Mouse (Mus musculus): ENCODE data around the gene Prr13. TPM values are rescaled to one million over a fixed set of nuclear protein-coding genes. Genes with fewer than 3 reads are reported as not detected.

The Prr13 gene
- polyA plus RNA-seq, 1 experiment: 127 TPM

DNA sequence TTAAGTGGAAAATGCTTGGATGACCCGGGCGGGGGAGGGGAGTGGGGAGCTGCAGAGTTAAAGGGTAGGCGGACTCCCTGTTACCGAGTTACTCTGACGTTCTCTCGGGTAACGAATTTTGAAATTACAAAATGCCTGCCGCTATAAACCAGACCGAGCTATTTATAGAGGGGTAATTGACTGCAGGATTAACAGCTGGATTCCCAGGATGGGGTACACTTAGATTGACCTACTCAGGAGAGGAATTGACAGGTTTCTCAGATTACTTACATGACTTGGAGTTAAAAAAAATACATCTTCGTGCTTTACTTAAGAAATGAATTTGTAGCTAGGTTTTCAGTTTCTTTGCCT is 12.4 kb downstream of the Prr13 start:
- TF ChIP-seq CTCF (IDR thresholded peaks at IDR 0.05; ENCODE audit: borderline replicate concordance, insufficient read depth, low read length): no peak
- no peak for TF ChIP-seq POLR2A (IDR thresholded peaks at IDR 0.05; ENCODE audit: low read depth, low read length)
- H3K27ac ChIP-seq (ENCODE audit: insufficient read depth, low read length): no peak overlapping the region
- H3K4me1 ChIP-seq (ENCODE audit: control insufficient read depth, insufficient read depth, low read length): peaks cover 5% of the 10 kb centered on the region
- peak overlapping the region; percentile 98 for H3K4me3 ChIP-seq (ENCODE audit: insufficient read depth, low read length)

DNA sequence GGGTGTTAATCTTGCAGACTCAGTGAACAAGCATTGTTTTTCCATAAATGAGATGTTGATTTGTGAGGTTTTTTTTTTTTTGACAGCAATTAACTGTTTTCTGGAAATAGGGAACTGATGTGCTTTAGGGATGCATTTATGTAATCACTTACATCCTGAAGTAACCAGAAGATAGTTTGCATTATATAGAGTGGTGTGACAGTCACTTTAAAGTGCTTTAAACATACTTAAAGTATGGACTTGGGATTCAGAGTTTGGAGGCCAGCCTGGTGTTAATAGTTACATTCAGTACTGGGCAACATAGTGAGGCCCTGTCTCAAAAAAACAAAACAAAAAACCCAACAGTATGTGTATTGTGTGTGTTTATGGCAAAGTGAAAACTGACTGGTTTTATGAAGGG is 12.9 kb downstream of the Prr13 start:
- Histone ChIP-seq H3K27ac (ENCODE audit: insufficient read depth, low read length) (no peak overlapping the region), H3K4me1 (ENCODE audit: control insufficient read depth, insufficient read depth, low read length) (peaks cover 5% of the 10 kb centered on the region), H3K4me3 (ENCODE audit: insufficient read depth, low read length) (peak overlapping the region; percentile 98)
- TF ChIP-seq POLR2A (IDR thresholded peaks at IDR 0.05; ENCODE audit: low read depth, low read length): no peak
- TF ChIP-seq CTCF (IDR thresholded peaks at IDR 0.05; ENCODE audit: borderline replicate concordance, insufficient read depth, low read length): no peak

DNA sequence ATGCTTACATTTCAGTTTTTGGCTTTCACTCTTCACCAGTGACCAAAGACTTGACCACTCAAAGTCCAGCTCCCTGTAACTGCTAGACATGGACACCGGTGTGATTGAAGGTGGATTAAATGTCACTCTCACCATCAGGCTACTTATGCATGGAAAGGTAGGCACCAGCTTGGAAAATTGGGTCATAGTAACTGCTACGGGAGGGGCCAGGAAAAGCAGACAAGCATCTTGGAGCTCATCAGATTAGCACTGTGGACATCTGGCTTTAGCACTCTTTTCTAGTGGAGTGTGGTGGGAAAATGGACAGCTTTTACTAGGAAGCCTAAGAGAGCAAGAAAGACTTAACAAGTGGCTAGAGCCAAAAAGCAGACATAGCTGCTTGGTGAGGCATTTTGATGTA is 14.4 kb downstream of the Prr13 start:
- Histone ChIP-seq H3K4me1 (ENCODE audit: control insufficient read depth, insufficient read depth, low read length) (peaks cover 5% of the 10 kb centered on the region), H3K27ac (ENCODE audit: insufficient read depth, low read length) (no peak overlapping the region), H3K4me3 (ENCODE audit: insufficient read depth, low read length) (peak overlapping the region; percentile 21; the same call in 1 of the 2 replicates)
- no peak for TF ChIP-seq CTCF (IDR thresholded peaks at IDR 0.05; ENCODE audit: borderline replicate concordance, insufficient read depth, low read length)
- no peak for TF ChIP-seq POLR2A (IDR thresholded peaks at IDR 0.05; ENCODE audit: low read depth, low read length)

DNA sequence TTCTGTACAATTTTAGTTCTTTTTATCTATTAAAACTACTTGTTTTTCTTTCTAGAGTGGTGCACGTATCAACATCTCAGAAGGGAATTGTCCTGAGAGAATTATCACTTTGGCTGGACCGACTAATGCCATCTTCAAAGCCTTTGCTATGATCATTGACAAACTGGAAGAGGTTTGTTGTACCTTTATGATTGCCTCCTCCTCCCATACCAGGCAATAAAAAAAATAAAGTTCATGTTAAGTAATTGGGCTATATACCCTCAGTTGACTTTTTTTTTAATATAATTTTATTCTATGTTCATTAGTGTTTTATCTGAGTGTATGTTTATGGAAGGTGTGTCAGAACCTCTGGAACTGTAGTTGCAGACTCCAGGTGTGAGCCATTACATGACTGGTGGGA is 15.7 kb downstream of the Prr13 start:
- TF ChIP-seq CTCF (IDR thresholded peaks at IDR 0.05; ENCODE audit: borderline replicate concordance, insufficient read depth, low read length) (no peak), POLR2A (IDR thresholded peaks at IDR 0.05; ENCODE audit: low read depth, low read length) (no peak)

DNA sequence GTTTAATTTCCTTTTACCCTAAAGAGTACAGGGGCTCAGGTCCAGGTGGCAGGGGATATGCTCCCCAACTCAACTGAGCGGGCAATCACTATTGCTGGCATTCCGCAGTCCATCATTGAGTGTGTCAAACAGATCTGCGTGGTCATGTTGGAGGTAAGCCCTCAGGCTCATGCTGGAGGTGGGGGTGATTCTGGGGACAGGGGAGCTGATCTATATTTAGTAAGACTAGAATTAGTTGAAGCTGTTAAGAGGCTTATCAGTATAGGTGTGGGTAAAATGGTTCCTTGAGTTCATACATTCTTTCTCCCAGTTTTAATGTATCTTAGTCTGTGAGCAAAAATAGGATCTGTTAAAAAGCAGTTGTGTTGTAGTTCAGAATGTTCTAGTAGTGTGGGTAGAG is 24.3 kb downstream of the Prr13 start:
- TF ChIP-seq CTCF (IDR thresholded peaks at IDR 0.05; ENCODE audit: borderline replicate concordance, insufficient read depth, low read length): no peak
- TF ChIP-seq POLR2A (IDR thresholded peaks at IDR 0.05; ENCODE audit: low read depth, low read length): no peak
- H3K4me1 ChIP-seq (ENCODE audit: control insufficient read depth, insufficient read depth, low read length): no peaks in the 10 kb centered on the region
- no peak overlapping the region for H3K27ac ChIP-seq (ENCODE audit: insufficient read depth, low read length)

More for the DNA sequence above, 15.7 kb downstream of the Prr13 start:
- Histone ChIP-seq H3K4me3 (ENCODE audit: insufficient read depth, low read length) (no peak overlapping the region), H3K4me1 (ENCODE audit: control insufficient read depth, insufficient read depth, low read length) (peaks cover 5% of the 10 kb centered on the region), H3K27ac (ENCODE audit: insufficient read depth, low read length) (no peak overlapping the region)

DNA sequence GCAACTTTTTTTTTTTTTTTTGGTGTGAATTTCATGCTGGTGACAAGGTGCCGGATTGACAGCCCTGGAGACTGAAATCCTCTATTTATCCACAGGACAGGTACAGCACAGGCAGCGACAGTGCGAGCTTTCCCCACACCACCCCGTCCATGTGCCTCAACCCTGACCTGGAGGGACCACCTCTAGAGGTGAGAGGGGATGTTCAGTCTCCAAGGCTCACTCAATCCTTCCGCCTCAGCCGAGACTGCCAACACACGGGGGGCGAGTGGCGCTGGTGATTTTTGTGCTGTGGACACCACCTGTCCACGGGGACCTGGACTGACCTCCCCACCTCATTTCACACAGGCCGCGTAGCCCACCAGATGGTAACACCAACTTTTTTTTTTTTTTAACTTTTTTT is 27.0 kb downstream of the Prr13 start:
- TF ChIP-seq POLR2A (IDR thresholded peaks at IDR 0.05; ENCODE audit: low read depth, low read length) (no peak), CTCF (IDR thresholded peaks at IDR 0.05; ENCODE audit: borderline replicate concordance, insufficient read depth, low read length) (no peak)
- Histone ChIP-seq H3K4me1 (ENCODE audit: control insufficient read depth, insufficient read depth, low read length) (no peaks in the 10 kb centered on the region), H3K27ac (ENCODE audit: insufficient read depth, low read length) (no peak overlapping the region), H3K4me3 (ENCODE audit: insufficient read depth, low read length) (no peak overlapping the region)

More for the DNA sequence above, 24.3 kb downstream of the Prr13 start:
- H3K4me3 ChIP-seq (ENCODE audit: insufficient read depth, low read length): no peak overlapping the region

DNA sequence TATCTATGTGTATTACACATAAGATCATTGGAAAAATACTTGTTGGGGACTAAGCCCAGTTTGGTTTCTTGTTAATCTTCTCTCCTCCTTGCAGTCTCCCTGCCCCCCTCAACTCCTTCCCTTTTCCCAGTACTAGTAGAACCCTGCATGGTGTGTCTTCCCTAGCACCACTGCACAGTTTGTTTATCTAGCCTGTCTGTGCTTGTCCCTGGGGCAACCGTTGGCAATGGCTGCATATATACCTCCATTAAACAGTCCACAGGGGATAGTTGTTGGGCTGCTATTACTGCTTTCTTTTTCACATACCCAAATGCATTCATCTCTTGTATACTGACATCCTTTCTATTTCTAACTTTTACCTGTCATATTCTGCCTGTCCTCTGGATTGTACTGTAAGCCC is 28.8 kb downstream of the Prr13 start:
- TF ChIP-seq CTCF (IDR thresholded peaks at IDR 0.05; ENCODE audit: borderline replicate concordance, insufficient read depth, low read length) (no peak), POLR2A (IDR thresholded peaks at IDR 0.05; ENCODE audit: low read depth, low read length) (no peak)
- Histone ChIP-seq H3K4me1 (ENCODE audit: control insufficient read depth, insufficient read depth, low read length) (no peaks in the 10 kb centered on the region), H3K27ac (ENCODE audit: insufficient read depth, low read length) (no peak overlapping the region), H3K4me3 (ENCODE audit: insufficient read depth, low read length) (no peak overlapping the region)

DNA sequence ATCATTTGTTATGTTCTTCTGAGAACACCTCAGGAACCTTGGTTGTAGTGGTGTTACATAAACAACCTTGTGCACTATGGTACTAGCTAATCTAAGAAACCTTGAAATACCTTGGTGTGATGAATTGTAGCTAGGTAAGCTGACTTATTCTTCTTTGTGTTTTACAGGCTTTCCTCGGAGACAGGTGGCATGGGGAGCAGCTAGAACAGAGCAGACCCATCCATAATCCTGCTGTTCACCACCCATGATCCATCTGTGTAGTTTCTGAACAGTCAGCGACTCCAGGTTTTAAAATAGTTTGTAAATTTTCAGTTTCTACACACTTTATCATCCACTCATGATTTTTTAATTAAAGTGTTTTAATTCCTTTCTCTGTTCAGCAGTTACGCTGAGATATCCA is 39.5 kb downstream of the Prr13 start:
- Histone ChIP-seq H3K4me1 (ENCODE audit: control insufficient read depth, insufficient read depth, low read length) (no peaks in the 10 kb centered on the region), H3K27ac (ENCODE audit: insufficient read depth, low read length) (no peak overlapping the region), H3K4me3 (ENCODE audit: insufficient read depth, low read length) (no peak overlapping the region)
- TF ChIP-seq POLR2A (IDR thresholded peaks at IDR 0.05; ENCODE audit: low read depth, low read length): no peak
- TF ChIP-seq CTCF (IDR thresholded peaks at IDR 0.05; ENCODE audit: borderline replicate concordance, insufficient read depth, low read length): no peak

DNA sequence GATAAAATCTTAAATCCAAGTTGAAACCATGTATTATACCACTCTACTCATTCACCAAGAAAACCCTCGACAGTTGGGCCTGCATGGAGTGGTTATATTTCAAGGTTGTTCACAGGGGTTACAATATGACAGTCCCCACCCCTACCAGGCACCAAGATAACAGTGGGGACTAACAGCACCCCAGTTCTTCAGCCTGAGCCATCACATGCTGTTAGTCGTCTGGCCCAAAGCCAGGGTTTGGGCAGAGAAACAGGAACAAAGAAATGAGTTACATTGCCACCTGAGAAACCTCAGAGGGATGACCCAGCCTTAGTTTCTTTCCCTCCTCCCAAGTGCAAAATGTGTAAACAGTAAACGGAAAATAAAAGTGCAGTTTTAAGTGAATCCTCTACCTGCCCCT is 40.5 kb downstream of the Prr13 start:
- no peak for TF ChIP-seq POLR2A (IDR thresholded peaks at IDR 0.05; ENCODE audit: low read depth, low read length)
- no peak for TF ChIP-seq CTCF (IDR thresholded peaks at IDR 0.05; ENCODE audit: borderline replicate concordance, insufficient read depth, low read length)
- Histone ChIP-seq H3K4me1 (ENCODE audit: control insufficient read depth, insufficient read depth, low read length) (no peaks in the 10 kb centered on the region), H3K4me3 (ENCODE audit: insufficient read depth, low read length) (no peak overlapping the region), H3K27ac (ENCODE audit: insufficient read depth, low read length) (no peak overlapping the region)

DNA sequence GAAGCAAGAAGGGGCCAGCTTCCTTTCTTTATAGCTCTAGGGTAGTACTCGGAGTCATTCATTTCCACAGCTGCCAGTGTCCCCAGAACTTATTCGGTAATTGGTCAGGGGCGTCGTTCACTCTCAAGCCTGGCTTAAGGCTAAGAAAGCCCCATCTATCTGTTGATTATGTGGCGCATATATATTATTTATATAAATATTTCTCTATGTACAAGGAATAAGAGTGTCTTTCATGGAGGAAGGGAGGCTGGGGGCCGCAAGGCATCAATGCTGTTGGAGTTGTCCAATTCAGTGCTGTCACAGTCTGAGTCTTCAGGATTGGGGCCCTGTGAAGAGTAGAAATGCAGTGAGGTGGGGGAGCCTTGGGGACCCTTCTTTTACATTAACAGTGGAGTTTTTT is 41.0 kb downstream of the Prr13 start:
- no peaks in the 10 kb centered on the region for H3K4me1 ChIP-seq (ENCODE audit: control insufficient read depth, insufficient read depth, low read length)
- no peak overlapping the region for H3K4me3 ChIP-seq (ENCODE audit: insufficient read depth, low read length)
- H3K27ac ChIP-seq (ENCODE audit: insufficient read depth, low read length): no peak overlapping the region
- TF ChIP-seq POLR2A (IDR thresholded peaks at IDR 0.05; ENCODE audit: low read depth, low read length): no peak
- no peak for TF ChIP-seq CTCF (IDR thresholded peaks at IDR 0.05; ENCODE audit: borderline replicate concordance, insufficient read depth, low read length)

DNA sequence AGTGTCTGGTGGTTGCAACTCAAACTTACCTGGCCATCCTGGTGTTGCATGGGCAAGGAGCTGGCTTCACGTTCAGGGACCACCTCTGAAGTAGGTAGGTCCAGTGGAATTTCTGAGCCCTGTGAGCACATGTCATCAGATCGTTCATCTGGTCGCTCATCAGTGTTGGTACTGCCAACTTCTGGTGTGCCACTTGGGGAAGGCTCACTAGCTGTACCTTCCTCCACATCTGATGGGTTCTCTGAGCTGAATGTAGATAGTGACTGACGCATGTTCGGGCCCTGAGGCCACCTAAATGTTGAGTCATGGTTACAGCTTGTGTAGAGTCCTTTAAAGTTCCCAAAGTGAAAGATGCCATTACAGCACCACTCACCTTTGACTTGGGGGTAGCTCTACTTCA is 41.7 kb downstream of the Prr13 start:
- no peak for TF ChIP-seq POLR2A (IDR thresholded peaks at IDR 0.05; ENCODE audit: low read depth, low read length)
- TF ChIP-seq CTCF (IDR thresholded peaks at IDR 0.05; ENCODE audit: borderline replicate concordance, insufficient read depth, low read length): no peak
- no peak overlapping the region for H3K27ac ChIP-seq (ENCODE audit: insufficient read depth, low read length)
- no peaks in the 10 kb centered on the region for H3K4me1 ChIP-seq (ENCODE audit: control insufficient read depth, insufficient read depth, low read length)
- H3K4me3 ChIP-seq (ENCODE audit: insufficient read depth, low read length): no peak overlapping the region

Data from embryonic fibroblast, embryonic 13.5 days (primary cell).